Mouse (Mus musculus): ENCODE measurements around the gene Samd13.

Samd13 gene

GRCm38 (mm10) chr3:146684811-146685675, at the start of gene Samd13:
Gene Samd13 (minus strand): TSS chr3:146685592.
- peak; percentile 84 for DNase-seq

GRCm38 (mm10) chr3:146731499-146731898, 46.1 kb upstream of the Samd13 start:
- DNase-seq: no peak

GRCm38 (mm10) chr3:146723037-146723436, 37.6 kb upstream of the Samd13 start:
- no peak for DNase-seq

GRCm38 (mm10) chr3:146719696-146720095, 34.3 kb upstream of the Samd13 start:
- DNase-seq: no peak

- DNase-seq: no peak
Observed at GRCm38 (mm10) chr3:146718251-146718650, 32.9 kb upstream of the Samd13 start.

- no peak for DNase-seq
Observed at GRCm38 (mm10) chr3:146712305-146712704, 26.9 kb upstream of the Samd13 start.

- DNase-seq: no peak
Observed at GRCm38 (mm10) chr3:146711559-146711958, 26.2 kb upstream of the Samd13 start.

- no peak for DNase-seq
Observed at GRCm38 (mm10) chr3:146711084-146711483, 25.7 kb upstream of the Samd13 start.

GRCm38 (mm10) chr3:146709086-146709485, 23.7 kb upstream of the Samd13 start:
- DNase-seq: no peak

GRCm38 (mm10) chr3:146708381-146708780, 23.0 kb upstream of the Samd13 start:
- DNase-seq: no peak

- no peak for DNase-seq
Observed at GRCm38 (mm10) chr3:146704099-146704498, 18.7 kb upstream of the Samd13 start.

- no peak for DNase-seq
Observed at GRCm38 (mm10) chr3:146700051-146700450, 14.7 kb upstream of the Samd13 start.

GRCm38 (mm10) chr3:146698982-146699381, 13.6 kb upstream of the Samd13 start:
- no peak for DNase-seq

GRCm38 (mm10) chr3:146692547-146692946, 7.2 kb upstream of the Samd13 start:
- DNase-seq: no peak

GRCm38 (mm10) chr3:146687121-146687725, 1.8 kb upstream of the Samd13 start:
- no peak for DNase-seq

GRCm38 (mm10) chr3:146686428-146686827, 1.0 kb upstream of the Samd13 start:
- DNase-seq: no peak

- DNase-seq: no peak
Observed at GRCm38 (mm10) chr3:146683095-146683494, 2.3 kb downstream of the Samd13 start.

- DNase-seq: peak; percentile 79
Observed at GRCm38 (mm10) chr3:146682140-146682651, 3.2 kb downstream of the Samd13 start.

GRCm38 (mm10) chr3:146681696-146682095, 3.7 kb downstream of the Samd13 start:
- no peak for DNase-seq

GRCm38 (mm10) chr3:146680625-146681024, 4.8 kb downstream of the Samd13 start:
- DNase-seq: no peak

- DNase-seq: no peak
Observed at GRCm38 (mm10) chr3:146679646-146680045, 5.7 kb downstream of the Samd13 start.

GRCm38 (mm10) chr3:146676193-146676592, 9.2 kb downstream of the Samd13 start:
- DNase-seq: no peak

- no peak for DNase-seq
Observed at GRCm38 (mm10) chr3:146675101-146675500, 10.3 kb downstream of the Samd13 start.

GRCm38 (mm10) chr3:146671121-146671520, 14.3 kb downstream of the Samd13 start:
- peak; percentile 43 for DNase-seq
